Mouse (Mus musculus): ENCODE data around the gene Tln2. TPM values are rescaled to one million over a fixed set of nuclear protein-coding genes. Genes with fewer than 3 reads are reported as not detected.

The Tln2 gene
- polyA plus RNA-seq, 1 experiment from 2014 or later = 5.0 TPM

- Histone ChIP-seq H3K27me3 (no peaks in the 10 kb centered on the region), H3K36me3 (no peaks in the 10 kb centered on the region), H3K27ac (no peak overlapping the region), H3K9me3 (replicated peaks) (no peaks in the 10 kb centered on the region), H3K9ac (no peak overlapping the region), H3K4me2 (no peak overlapping the region), H3K4me3 (replicated peaks) (no peak overlapping the region), H3K4me1 (replicated peaks) (no peaks in the 10 kb centered on the region)
- no peak for DNase-seq
- WGBS (ENCODE audit: insufficient replicate concordance) = 69% methylated on average over 5 of the region's 5 CpGs
- ATAC-seq (ENCODE audit: low read depth) = no peak
Observed at GRCm38 (mm10) chr9:67229033-67229432, 330.5 kb downstream of the Tln2 start.

- H3K9me3 ChIP-seq (replicated peaks) = no peaks in the 10 kb centered on the region
- WGBS (ENCODE audit: insufficient replicate concordance) = 44% methylated on average over 3 of the region's 3 CpGs
- no peak for DNase-seq
Observed at GRCm38 (mm10) chr9:67220388-67220787, 339.1 kb downstream of the Tln2 start.

GRCm38 (mm10) chr9:67218001-67218400, 341.5 kb downstream of the Tln2 start:
- DNase-seq = no peak
- 63% methylated on average over 9 of the region's 9 CpGs for WGBS (ENCODE audit: insufficient replicate concordance)
- no peaks in the 10 kb centered on the region for H3K27me3 ChIP-seq

More at GRCm38 (mm10) chr9:67220388-67220787, 339.1 kb downstream of the Tln2 start:
- H3K27ac ChIP-seq = no peak overlapping the region
- H3K4me3 ChIP-seq (replicated peaks) = no peak overlapping the region
- no peak for ATAC-seq (ENCODE audit: low read depth)
- no peaks in the 10 kb centered on the region for H3K36me3 ChIP-seq
- no peaks in the 10 kb centered on the region for H3K4me1 ChIP-seq (replicated peaks)
- H3K27me3 ChIP-seq = no peaks in the 10 kb centered on the region
- no peak overlapping the region for H3K9ac ChIP-seq
- no peak overlapping the region for H3K4me2 ChIP-seq

GRCm38 (mm10) chr9:67214191-67214985, 345.1 kb downstream of the Tln2 start:
- no peak overlapping the region for H3K9ac ChIP-seq
- no peaks in the 10 kb centered on the region for H3K36me3 ChIP-seq
- H3K4me1 ChIP-seq (replicated peaks) = no peaks in the 10 kb centered on the region
- H3K4me2 ChIP-seq = no peak overlapping the region
- no peaks in the 10 kb centered on the region for H3K9me3 ChIP-seq (replicated peaks)
- DNase-seq = no peak
- no peak for ATAC-seq (ENCODE audit: low read depth)
- no peak overlapping the region for H3K4me3 ChIP-seq (replicated peaks)
- no peaks in the 10 kb centered on the region for H3K27me3 ChIP-seq
- WGBS (ENCODE audit: insufficient replicate concordance) = 63% methylated on average over 3 of the region's 3 CpGs
- H3K27ac ChIP-seq = no peak overlapping the region

More at GRCm38 (mm10) chr9:67218001-67218400, 341.5 kb downstream of the Tln2 start:
- no peaks in the 10 kb centered on the region for H3K4me1 ChIP-seq (replicated peaks)
- H3K4me3 ChIP-seq (replicated peaks) = no peak overlapping the region
- H3K4me2 ChIP-seq = no peak overlapping the region
- no peak for ATAC-seq (ENCODE audit: low read depth)
- no peak overlapping the region for H3K9ac ChIP-seq
- H3K9me3 ChIP-seq (replicated peaks) = no peaks in the 10 kb centered on the region
- H3K27ac ChIP-seq = no peak overlapping the region
- no peaks in the 10 kb centered on the region for H3K36me3 ChIP-seq

GRCm38 (mm10) chr9:67213275-67213674, 346.2 kb downstream of the Tln2 start:
- no peak for ATAC-seq (ENCODE audit: low read depth)
- Histone ChIP-seq H3K27me3 (no peaks in the 10 kb centered on the region), H3K27ac (no peak overlapping the region), H3K4me1 (replicated peaks) (no peaks in the 10 kb centered on the region), H3K36me3 (no peaks in the 10 kb centered on the region), H3K9ac (no peak overlapping the region), H3K9me3 (replicated peaks) (no peaks in the 10 kb centered on the region), H3K4me3 (replicated peaks) (no peak overlapping the region), H3K4me2 (no peak overlapping the region)
- 38% methylated on average over 6 of the region's 6 CpGs for WGBS (ENCODE audit: insufficient replicate concordance)
- DNase-seq = peak; percentile 16

- Histone ChIP-seq H3K27ac (no peak overlapping the region), H3K4me3 (replicated peaks) (no peak overlapping the region), H3K9me3 (replicated peaks) (no peaks in the 10 kb centered on the region), H3K36me3 (no peaks in the 10 kb centered on the region), H3K9ac (no peak overlapping the region), H3K4me2 (no peak overlapping the region), H3K4me1 (replicated peaks) (no peaks in the 10 kb centered on the region), H3K27me3 (no peaks in the 10 kb centered on the region)
- WGBS (ENCODE audit: insufficient replicate concordance) = 77% methylated on average over 4 of the region's 4 CpGs
- ATAC-seq (ENCODE audit: low read depth) = no peak
- no peak for DNase-seq
Observed at GRCm38 (mm10) chr9:67211220-67211619, 348.3 kb downstream of the Tln2 start.

- Histone ChIP-seq H3K36me3 (no peaks in the 10 kb centered on the region), H3K9ac (no peak overlapping the region), H3K4me2 (no peak overlapping the region), H3K4me1 (replicated peaks) (no peaks in the 10 kb centered on the region), H3K27me3 (no peaks in the 10 kb centered on the region), H3K9me3 (replicated peaks) (no peaks in the 10 kb centered on the region), H3K27ac (no peak overlapping the region), H3K4me3 (replicated peaks) (no peak overlapping the region)
- DNase-seq (no peak), ATAC-seq (ENCODE audit: low read depth) (no peak)
- 87% methylated on average over 9 of the region's 9 CpGs for WGBS (ENCODE audit: insufficient replicate concordance)
Observed at GRCm38 (mm10) chr9:67209451-67209850, 350.1 kb downstream of the Tln2 start.

GRCm38 (mm10) chr9:67208420-67208819, 351.1 kb downstream of the Tln2 start:
- H3K9ac ChIP-seq = no peak overlapping the region
- no peaks in the 10 kb centered on the region for H3K36me3 ChIP-seq
- no peaks in the 10 kb centered on the region for H3K9me3 ChIP-seq (replicated peaks)
- H3K4me3 ChIP-seq (replicated peaks) = no peak overlapping the region
- DNase-seq (no peak), ATAC-seq (ENCODE audit: low read depth) (no peak)
- no peak overlapping the region for H3K27ac ChIP-seq
- H3K27me3 ChIP-seq = no peaks in the 10 kb centered on the region
- H3K4me1 ChIP-seq (replicated peaks) = no peaks in the 10 kb centered on the region
- 28% methylated on average over 3 of the region's 3 CpGs for WGBS (ENCODE audit: insufficient replicate concordance)
- no peak overlapping the region for H3K4me2 ChIP-seq

GRCm38 (mm10) chr9:67205175-67205574, 354.3 kb downstream of the Tln2 start:
- Histone ChIP-seq H3K4me2 (no peak overlapping the region), H3K4me1 (replicated peaks) (no peaks in the 10 kb centered on the region), H3K9me3 (replicated peaks) (no peaks in the 10 kb centered on the region), H3K4me3 (replicated peaks) (no peak overlapping the region), H3K9ac (no peak overlapping the region), H3K27ac (no peak overlapping the region), H3K36me3 (no peaks in the 10 kb centered on the region), H3K27me3 (no peaks in the 10 kb centered on the region)
- ATAC-seq (ENCODE audit: low read depth) (no peak), DNase-seq (no peak)
- WGBS (ENCODE audit: insufficient replicate concordance) = 55% methylated on average over 4 of the region's 4 CpGs

GRCm38 (mm10) chr9:67196609-67197008, 362.9 kb downstream of the Tln2 start:
- Histone ChIP-seq H3K36me3 (no peaks in the 10 kb centered on the region), H3K4me3 (replicated peaks) (no peak overlapping the region), H3K9me3 (replicated peaks) (no peaks in the 10 kb centered on the region), H3K4me1 (replicated peaks) (no peaks in the 10 kb centered on the region), H3K4me2 (no peak overlapping the region), H3K27me3 (no peaks in the 10 kb centered on the region), H3K27ac (no peak overlapping the region), H3K9ac (no peak overlapping the region)
- 87% methylated on average over 8 of the region's 8 CpGs for whole genome bisulfite sequencing (ENCODE audit: insufficient replicate concordance)
- ATAC-seq (ENCODE audit: low read depth) (no peak), DNase-seq (no peak)

- Histone ChIP-seq H3K27ac (no peak overlapping the region), H3K9ac (no peak overlapping the region), H3K4me1 (replicated peaks) (no peaks in the 10 kb centered on the region), H3K27me3 (no peaks in the 10 kb centered on the region), H3K9me3 (replicated peaks) (no peaks in the 10 kb centered on the region), H3K4me2 (no peak overlapping the region), H3K4me3 (replicated peaks) (no peak overlapping the region), H3K36me3 (no peaks in the 10 kb centered on the region)
- ATAC-seq (ENCODE audit: low read depth) (no peak), DNase-seq (no peak)
- WGBS (ENCODE audit: insufficient replicate concordance) = 59% methylated on average over 7 of the region's 7 CpGs
Observed at GRCm38 (mm10) chr9:67195306-67195705, 364.2 kb downstream of the Tln2 start.

Measured in liver, embryonic 13.5 days (tissue).